Mouse (Mus musculus) skeletal muscle tissue, adult 2 months (tissue): Measurements from ENCODE around the gene Scgb1b19.
"Not testable (repeated sequence)": the region's sequence is repeated elsewhere in the genome, so short reads cannot be mapped to it uniquely, and the experiment has no call there.

Source experiments
- DNase-seq: peaks from one replicate; pipeline ENCODE4 v3.0.0-alpha.2; 2012; ENCODE audit warnings: low read depth, low spot score

The Scgb1b19 gene

DNA sequence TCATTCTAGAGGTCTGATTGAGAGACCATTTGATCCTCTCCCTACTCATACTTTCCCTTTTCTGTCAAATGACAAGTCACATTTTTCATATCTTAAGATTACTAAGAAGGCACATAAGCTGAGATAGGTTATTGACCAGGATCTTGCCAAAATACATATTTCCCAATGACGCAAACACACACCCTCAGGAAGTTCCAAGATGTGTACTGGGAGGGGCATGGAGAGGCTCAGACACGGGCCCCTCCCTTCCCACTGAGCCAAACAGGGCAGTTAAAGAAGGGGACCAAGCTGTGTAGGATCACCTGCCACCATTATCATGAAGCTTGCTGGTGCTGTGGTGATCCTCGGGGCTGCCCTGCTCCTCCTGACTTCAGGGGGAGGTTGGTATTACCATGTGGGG, at the start of gene Scgb1b19:
Scgb1b19 (plus strand) TSS at position 301 of the 400 bp plus-strand sequence.
- not testable (repeated sequence) for DNase-seq

DNA sequence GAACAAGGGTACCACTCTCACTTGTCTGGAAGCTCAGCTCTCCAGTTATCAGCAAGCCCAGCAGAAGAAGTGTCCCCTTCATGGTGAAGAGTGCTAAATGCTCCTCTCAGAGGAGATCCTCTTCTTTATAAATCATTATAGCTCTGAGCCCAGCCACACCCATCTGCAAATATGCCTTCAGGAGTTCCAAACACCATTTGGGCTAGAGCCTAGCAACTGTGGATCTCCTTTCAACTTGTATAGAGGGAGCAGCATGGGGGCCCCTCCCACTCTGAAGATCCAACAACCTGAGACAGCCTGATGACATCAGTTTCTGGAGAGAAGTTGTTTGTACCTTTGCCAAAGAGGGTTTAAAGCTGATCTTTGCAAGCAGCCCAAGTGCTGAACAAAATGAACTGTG, 6.9 kb upstream of the Scgb1b19 start, which contains the start of gene Scgb2b19:
Scgb2b19 (minus strand) TSS at position 101 of the 400 bp plus-strand sequence.
- DNase-seq, result not testable (repeated sequence)
